Mouse (Mus musculus) CH12.LX (cell line): ENCODE results near the gene Smc4. TPM values are rescaled to one million over a fixed set of nuclear protein-coding genes. Genes with fewer than 3 reads are reported as not detected.

Experiments used
- DNase-seq: peaks from one replicate; pipeline ENCODE4 v3.0.0-alpha.2; 2013; ENCODE audit errors: extremely low read depth
- H3K27ac ChIP-seq: 2 replicates; pipeline ENCODE4 v1.5.1; 2012; ENCODE audit warnings: low read depth, mild to moderate bottlenecking, control low read depth, moderate library complexity; ENCODE audit not compliant: insufficient read depth
- H3K27me3 ChIP-seq: replicated peaks from 2 replicates; pipeline ENCODE3; 2012; ENCODE audit warnings: inconsistent platforms
- H3K36me3 ChIP-seq, 2 experiments: replicated peaks in 1 of 2; 2 replicates each; pipeline versions ENCODE3 to v1.6.1; 2012; ENCODE audit warnings: inconsistent platforms in 1 of 2, low read length in 1 of 2, mild to moderate bottlenecking in 1 of 2, mixed read lengths in 1 of 2, moderate library complexity in 1 of 2; ENCODE audit not compliant: control insufficient read depth in 1 of 2, insufficient read depth in 1 of 2
- H3K4me1 ChIP-seq, 2 experiments: 2 replicates each; pipeline ENCODE4 v1.6.1; 2012; ENCODE audit warnings: inconsistent platforms in 1 of 2, moderate library complexity in 1 of 2; ENCODE audit not compliant: insufficient read depth in 2 of 2, control insufficient read depth in 1 of 2
- H3K4me2 ChIP-seq: 2 replicates; pipeline ENCODE4 v1.6.1; 2012; ENCODE audit warnings: low read depth, mild to moderate bottlenecking, control low read depth; ENCODE audit not compliant: poor library complexity, insufficient read depth, severe bottlenecking
- H3K4me3 ChIP-seq, 3 experiments: fragments of 150-350 bp in 1 of 3; sonication (generic) in 1 of 3; replicated peaks in 1 of 3; 2 replicates each; pipeline versions ENCODE3 to v1.5.1; 2011 to 2012; ENCODE audit warnings: low read depth in 2 of 3, low read length in 2 of 3, mild to moderate bottlenecking in 2 of 3, moderate library complexity in 2 of 3, control low read depth in 1 of 3, improper control_type of control experiment in 1 of 3, inconsistent platforms in 1 of 3, mixed read lengths in 1 of 3; ENCODE audit not compliant: poor library complexity in 1 of 3
- H3K79me2 ChIP-seq: replicated peaks from 2 replicates; pipeline ENCODE4 v1.6.1; 2012; ENCODE audit warnings: mild to moderate bottlenecking, moderate library complexity; ENCODE audit not compliant: control insufficient read depth, poor library complexity, insufficient read depth, severe bottlenecking; ENCODE audit errors: extremely low read depth
- H3K9ac ChIP-seq: 2 replicates; pipeline ENCODE4 v1.6.1; 2012; ENCODE audit warnings: low read depth, mild to moderate bottlenecking, control low read depth, moderate library complexity; ENCODE audit not compliant: insufficient read depth
- H3K9me3 ChIP-seq: replicated peaks from 2 replicates; pipeline ENCODE3; 2012; ENCODE audit warnings: low read length, inconsistent platforms, mixed read lengths
- BHLHE40 ChIP-seq: IDR thresholded peaks from 2 replicates; pipeline ENCODE4 v1.6.1; 2011; ENCODE audit warnings: mild to moderate bottlenecking, low read depth, low read length, improper control_type of control experiment
- CTCF ChIP-seq, 2 experiments: IDR thresholded peaks in 1 of 2; conservative IDR thresholded peaks in 1 of 2; 2 replicates each; pipeline ENCODE4 v1.5.1; 2011 to 2012; ENCODE audit warnings: low read depth in 2 of 2, low read length in 2 of 2, improper control_type of control experiment in 1 of 2, inconsistent platforms in 1 of 2, mild to moderate bottlenecking in 1 of 2, moderate library complexity in 1 of 2
- EP300 ChIP-seq: IDR thresholded peaks from 2 replicates; pipeline ENCODE4 v1.6.1; 2011; ENCODE audit warnings: low read length, improper control_type of control experiment
- IRF4 ChIP-seq: IDR thresholded peaks from 2 replicates; pipeline ENCODE4 v1.6.1; 2014; ENCODE audit warnings: low read depth, mild to moderate bottlenecking, inconsistent platforms, low read length, improper control_type of control experiment
- KAT2A ChIP-seq: IDR thresholded peaks from 2 replicates; pipeline ENCODE4 v1.6.1; 2012; ENCODE audit warnings: low read length, improper control_type of control experiment, inconsistent platforms; ENCODE audit not compliant: insufficient replicate concordance
- MAFK ChIP-seq: IDR thresholded peaks from 2 replicates; pipeline ENCODE4 v1.6.1; 2011; ENCODE audit warnings: low read length, improper control_type of control experiment; ENCODE audit not compliant: insufficient replicate concordance
- MAX ChIP-seq: IDR thresholded peaks from 2 replicates; pipeline ENCODE4 v1.6.1; 2011; ENCODE audit warnings: low read length, improper control_type of control experiment
- MAZ ChIP-seq: IDR thresholded peaks from 2 replicates; pipeline ENCODE4 v1.6.1; 2012; ENCODE audit warnings: low read depth, mild to moderate bottlenecking, inconsistent platforms, low read length, improper control_type of control experiment, moderate library complexity
- MXI1 ChIP-seq: IDR thresholded peaks from 2 replicates; pipeline ENCODE4 v1.6.1; 2011; ENCODE audit warnings: mild to moderate bottlenecking, low read depth, low read length, improper control_type of control experiment
- NRF1 ChIP-seq: IDR thresholded peaks from 2 replicates; pipeline ENCODE4 v1.6.1; 2014; ENCODE audit warnings: low read depth, mild to moderate bottlenecking, inconsistent platforms, low read length, improper control_type of control experiment, moderate library complexity
- POLR2A ChIP-seq: IDR thresholded peaks from 2 replicates; pipeline ENCODE4 v1.6.1; 2011; ENCODE audit warnings: low read depth, mild to moderate bottlenecking, improper control_type of control experiment, low read length
- SIN3A ChIP-seq: IDR thresholded peaks from 2 replicates; pipeline ENCODE4 v1.6.1; 2012; ENCODE audit warnings: low read length, improper control_type of control experiment, inconsistent platforms
- TCF12 ChIP-seq: IDR thresholded peaks from 2 replicates; pipeline ENCODE4 v1.6.1; 2014; ENCODE audit warnings: low read depth, mild to moderate bottlenecking, inconsistent platforms, low read length, improper control_type of control experiment
- UBTF ChIP-seq: IDR thresholded peaks from 2 replicates; pipeline ENCODE4 v1.6.1; 2012; ENCODE audit warnings: low read depth, mild to moderate bottlenecking, inconsistent platforms, low read length, improper control_type of control experiment, moderate library complexity
- USF1 ChIP-seq: IDR thresholded peaks from 2 replicates; pipeline ENCODE4 v1.6.1; 2014; ENCODE audit warnings: low read depth, mild to moderate bottlenecking, inconsistent platforms, low read length, improper control_type of control experiment
- ZMIZ1 ChIP-seq: IDR thresholded peaks from 2 replicates; pipeline ENCODE4 v1.6.1; 2012; ENCODE audit warnings: low read depth, mild to moderate bottlenecking, inconsistent platforms, low read length, improper control_type of control experiment
- ZNF384 ChIP-seq: IDR thresholded peaks from 2 replicates; pipeline ENCODE4 v1.6.1; 2012; ENCODE audit warnings: low read depth, low read length, improper control_type of control experiment, inconsistent platforms
- dilution Hi-C: fragments of 300-500 bp; cut with MboI; formaldehyde crosslinking; loops from 2 replicates; pipeline ENCODE4 v1.14.3; 2020; ENCODE audit warnings: low sequenced_read_pairs; ENCODE audit not compliant: extremely low pct_unique_long_range_greater_than_20kb, extremely low pct_ligation_motif_present
- in situ Hi-C: fragments of 300-500 bp; cut with MboI; formaldehyde crosslinking; loops from 3 replicates; pipeline ENCODE4 v1.14.3; 2019; ENCODE audit warnings: low sequenced_read_pairs, low pct_ligation_motif_present, low pct_unique_long_range_greater_than_20kb, mixed read lengths
- polyA plus RNA-seq: library from polyadenylated mRNA; unstranded; fragments of >175 nt; gene quantifications from 2 replicates; pipeline ENCODE4 v1.2.1, GENCODE M21; 2012; ENCODE audit warnings: low read depth; ENCODE audit not compliant: insufficient read length
- total RNA-seq, 2 experiments: library from RNA; depleted of rRNA; stranded (reverse); fragments of 300-350 nt in 1 of 2; fragments of >200 nt in 1 of 2; gene quantifications; 2 replicates each; pipeline ENCODE4 v1.2.3; 2012 to 2014

The Smc4 gene
- total and polyA plus RNA-seq, 3 experiments, result 57.2 to 140 (median 116) TPM

GRCm38 (mm10) chr3:69060672-69061071, 56.1 kb downstream of the Smc4 start:
- H3K27ac ChIP-seq, result no peak overlapping the region
- no peak for DNase-seq
- dilution Hi-C loops, result no loop called here
- H3K4me3 ChIP-seq, result no peak overlapping the region
- in situ Hi-C loops, result no loop called here
- H3K36me3 ChIP-seq, result peaks cover 0 to 5% of the 10 kb centered on the region in 2 experiments
- peaks cover 0 to 16% of the 10 kb centered on the region in 2 experiments; a peak in 2 of 4 replicates for H3K4me1 ChIP-seq
- no peak for TF ChIP-seq TCF12
- TF ChIP-seq EP300, result no peak
- no peak for TF ChIP-seq MXI1
- no peak for TF ChIP-seq IRF4
- TF ChIP-seq MAFK, result no peak
- TF ChIP-seq ZMIZ1, result no peak
- TF ChIP-seq, all 38 proteins: peak for 0
- H3K4me2 ChIP-seq, result no peak overlapping the region
- no peaks in the 10 kb centered on the region for H3K27me3 ChIP-seq
- no peak overlapping the region for H3K9ac ChIP-seq
- no peaks in the 10 kb centered on the region for H3K9me3 ChIP-seq
- H3K79me2 ChIP-seq, result no peaks in the 10 kb centered on the region

- no peak overlapping the region for H3K27ac ChIP-seq
- H3K4me3 ChIP-seq, result no peak overlapping the region
- in situ Hi-C loops, result no loop called here
- peaks cover 0 to 13% of the 10 kb centered on the region in 2 experiments for H3K36me3 ChIP-seq
- no peaks in the 10 kb centered on the region for H3K79me2 ChIP-seq
- no peak overlapping the region for H3K9ac ChIP-seq
- dilution Hi-C loops, result no loop called here
- H3K9me3 ChIP-seq, result no peaks in the 10 kb centered on the region
- TF ChIP-seq IRF4 (no peak), BHLHE40 (no peak), SIN3A (no peak), MXI1 (no peak), MAX (no peak), UBTF (no peak), ZNF384 (no peak), USF1 (no peak), NRF1 (no peak), CTCF (conservative IDR thresholded peaks at IDR 0.05 in 1 of 2, IDR thresholded peaks at IDR 0.05 in 1 of 2; ENCODE audit: low read depth in 2 of 2, low read length in 2 of 2) (no peak), MAZ (no peak), KAT2A (no peak), POLR2A (no peak)
- TF ChIP-seq, all 38 proteins: peak for 0
- no peak for DNase-seq
- Histone ChIP-seq H3K27me3 (no peaks in the 10 kb centered on the region), H3K4me1 (peaks cover 0 to 16% of the 10 kb centered on the region in 2 experiments; a peak in 2 of 4 replicates), H3K4me2 (no peak overlapping the region)
These were observed 58.2 kb downstream of the Smc4 start for GRCm38 (mm10) chr3:69062764-69063163.
